Mouse (Mus musculus): Measurements from ENCODE around the gene Samd1.

- no peak for TF ChIP-seq CTCF (IDR thresholded peaks at IDR 0.05; ENCODE audit: extremely low read depth, insufficient read depth, low read length)
- TF ChIP-seq POLR2A (IDR thresholded peaks at IDR 0.05; ENCODE audit: extremely low read depth, insufficient read depth, low read length): no peak
These were observed 24.1 kb upstream of the Samd1 start for GRCm38 (mm10) chr8:83973161-83974031.
